Mouse (Mus musculus): ENCODE results near the gene Cypt1.

GRCm38 (mm10) chrX:16558501-16558900 is 35.8 kb downstream of the Cypt1 start:
- TF ChIP-seq CTCF (IDR thresholded peaks at IDR 0.05; ENCODE audit: low read depth) (no peak), EP300 (IDR thresholded peaks at IDR 0.05; ENCODE audit: low read depth) (no peak)
